ENCODE assay signal across 12 mouse cellular contexts in genomic region chr3:94465632-94466430, GRCm38 (mm10). TPM values are rescaled to one million over a fixed set of nuclear protein-coding genes. Genes with fewer than 3 reads are reported as not detected.
DNase-seq lines count a peak whose midpoint lies in the region; ATAC-seq lines count a peak whose summit lies in the region.
"Had no signal": no experiment of that assay in that cellular context is flagged by ENCODE, and none has a peak within 500 bp of the region (broad histone marks: within the 10 kb centered on the region; RNA-seq: fewer than 3 reads in every experiment).

No protein-coding gene starts in this region.

- no peaks in the 10 kb centered on the region for H3K36me3 ChIP-seq in forebrain, embryonic 13.5 days (ENCODE audit: poor library complexity, severe bottlenecking)
- H3K36me3 ChIP-seq in midbrain, embryonic 15.5 days (replicated peaks): no peaks in the 10 kb centered on the region
- H3K36me3 ChIP-seq: lung, embryonic 15.5 days had no signal

- H3K4me3 ChIP-seq in forebrain, embryonic 13.5 days: no peak overlapping the region
- no peak overlapping the region for H3K4me3 ChIP-seq in midbrain, embryonic 15.5 days
- H3K4me3 ChIP-seq: lung, embryonic 15.5 days had no signal

- peak overlapping the region; percentile 57 for H3K9ac ChIP-seq in forebrain, embryonic 13.5 days
- 0 out of 2 replicates have a peak overlapping the region, but pooled peaks have one; percentile 25 for H3K9ac ChIP-seq in midbrain, embryonic 15.5 days
- H3K9ac ChIP-seq: lung, embryonic 15.5 days had no signal

- peak; percentile 50 for DNase-seq in Muller cell, postnatal 12 days (ENCODE audit: inconsistent ontology term)
- peak; percentile 61 to 80 for DNase-seq in layer of hippocampus, adult 18-20 months (ENCODE audit: low spot score in 2 of 2)
- DNase-seq in urinary bladder, postnatal 25 days (ENCODE audit: low spot score): no peak
- DNase-seq in ovary, postnatal 10 days (ENCODE audit: low spot score): no peak
- DNase-seq in lung, adult 18-20 months: no peak
- DNase-seq: cerebellum, postnatal 25 days had no signal

- peaks cover 4% of the 10 kb centered on the region; the same call in 1 of the 2 replicates for H3K27me3 ChIP-seq in forebrain, embryonic 13.5 days
- no peaks in the 10 kb centered on the region for H3K27me3 ChIP-seq in midbrain, embryonic 15.5 days (replicated peaks)
- H3K27me3 ChIP-seq: lung, embryonic 15.5 days had no signal

- H3K4me2 ChIP-seq in forebrain, embryonic 13.5 days: peak overlapping the region; percentile 13
- no peak overlapping the region for H3K4me2 ChIP-seq in midbrain, embryonic 15.5 days
- H3K4me2 ChIP-seq: lung, embryonic 15.5 days had no signal

- peaks cover 42% of the 10 kb centered on the region for H3K4me1 ChIP-seq in forebrain, embryonic 13.5 days
- peaks cover 29% of the 10 kb centered on the region for H3K4me1 ChIP-seq in midbrain, embryonic 15.5 days
- H3K4me1 ChIP-seq: lung, embryonic 15.5 days had no signal

- WGBS in forebrain, embryonic 13.5 days: 23% methylated on average over 13 of the region's 13 CpGs
- 42% methylated on average over 13 of the region's 13 CpGs for WGBS in midbrain, embryonic 15.5 days

- peak; percentile 81 for ATAC-seq in forebrain, embryonic 13.5 days
- ATAC-seq in midbrain, embryonic 15.5 days (replicated peaks): peak; percentile 66
- ATAC-seq in monocyte, adult 5-6 weeks (replicated peaks; ENCODE audit: insufficient number of reproducible peaks, low FRiP score, low TSS enrichment, poor library complexity, severe bottlenecking): no peak
- ATAC-seq: activated CD4-positive, CD25-positive, alpha-beta regulatory T cell, adult 4 months had no signal

- peak overlapping the region; percentile 95 for H3K27ac ChIP-seq in forebrain, embryonic 13.5 days
- peak overlapping the region; percentile 87 for H3K27ac ChIP-seq in midbrain, embryonic 15.5 days
- H3K27ac ChIP-seq: lung, embryonic 15.5 days had no signal

- H3K9me3 ChIP-seq in forebrain, embryonic 13.5 days (replicated peaks): no peaks in the 10 kb centered on the region
- no peaks in the 10 kb centered on the region for H3K9me3 ChIP-seq in midbrain, embryonic 15.5 days
- H3K9me3 ChIP-seq: lung, embryonic 15.5 days had no signal

RNA-seq across cellular contexts. Expression of gene Celf3, which starts 12.3 kb away (rescaled TPM):
- 320 and 332 TPM in 2 replicates for polyA plus RNA-seq in forebrain, embryonic 13.5 days (2015; fragmentation: Nextera tagmentation; extraction: Ambion mirVana)
- 100 to 1,000 TPM; 167 to 185 TPM for total RNA-seq in layer of hippocampus, adult 18-20 months (2021)
- polyA plus RNA-seq in midbrain, embryonic 15.5 days (2015; fragmentation: Nextera tagmentation; extraction: Ambion mirVana): 320 and 350 TPM in 2 replicates
- total RNA-seq in monocyte, adult 5-6 weeks (2017): 0.19 TPM in 1 of 3 replicates, not detected in the others
- total RNA-seq: heart, postnatal 25 days had no signal

RNA-seq across cellular contexts. Expression of gene Riiad1, which starts 14.3 kb away (rescaled TPM):
- 20.2 and 22.8 TPM in 2 replicates for polyA plus RNA-seq in forebrain, embryonic 13.5 days (2015; fragmentation: Nextera tagmentation; extraction: Ambion mirVana)
- total RNA-seq in layer of hippocampus, adult 18-20 months (2021): 1 to 10 TPM; 6.5 to 9.6 TPM
- polyA plus RNA-seq in midbrain, embryonic 15.5 days (2015; fragmentation: Nextera tagmentation; extraction: Ambion mirVana): 20.1 and 21.3 TPM in 2 replicates
- 1.8 to 2.2 TPM in 2 of 3 replicates, not detected in the other for total RNA-seq in monocyte, adult 5-6 weeks (2017)

RNA-seq across cellular contexts. Expression of gene Oaz3, which starts 22.1 kb away (rescaled TPM):
- polyA plus RNA-seq in forebrain, embryonic 13.5 days (2015; fragmentation: Nextera tagmentation; extraction: Ambion mirVana): 1.2 and 1.4 TPM in 2 replicates
- not detected for total RNA-seq in layer of hippocampus, adult 18-20 months (2021)
- polyA plus RNA-seq in midbrain, embryonic 15.5 days (2015; fragmentation: Nextera tagmentation; extraction: Ambion mirVana): 1.6 and 1.8 TPM in 2 replicates
- 0.43 TPM in 1 of 3 replicates, not detected in the others for total RNA-seq in monocyte, adult 5-6 weeks (2017)
- total RNA-seq: heart, postnatal 25 days had no signal

RNA-seq across cellular contexts. Expression of gene Mrpl9, which starts 22.7 kb away (rescaled TPM):
- polyA plus RNA-seq in forebrain, embryonic 13.5 days (2015; fragmentation: Nextera tagmentation; extraction: Ambion mirVana): 62.8 and 62.9 TPM in 2 replicates
- 10 to 100 TPM; 42.5 to 43.0 TPM for total RNA-seq in layer of hippocampus, adult 18-20 months (2021)
- polyA plus RNA-seq in midbrain, embryonic 15.5 days (2015; fragmentation: Nextera tagmentation; extraction: Ambion mirVana): 56.7 and 57.8 TPM in 2 replicates
- total RNA-seq in monocyte, adult 5-6 weeks (2017): 54.6 to 77.8 TPM (median 70.4 TPM) in 3 replicates

RNA-seq across cellular contexts. Expression of gene Tdrkh, which starts 52.8 kb away (rescaled TPM):
- polyA plus RNA-seq in forebrain, embryonic 13.5 days (2015; fragmentation: Nextera tagmentation; extraction: Ambion mirVana): 66.4 and 69.5 TPM in 2 replicates
- total RNA-seq in layer of hippocampus, adult 18-20 months (2021): 10 to 100 TPM; 41.9 to 45.3 TPM
- polyA plus RNA-seq in midbrain, embryonic 15.5 days (2015; fragmentation: Nextera tagmentation; extraction: Ambion mirVana): 47.8 and 53.2 TPM in 2 replicates
- 1.2 to 4.4 TPM (median 2.8 TPM) in 3 replicates for total RNA-seq in monocyte, adult 5-6 weeks (2017)

Comparison
In these comparisons a context has a peak if more than half of its experiments do, and no peak if none do; other contexts are left out.
1. DNase-seq: peak in Muller cell, postnatal 12 days (single experiment) and layer of hippocampus, adult 18-20 months (2 of 2); none in urinary bladder, postnatal 25 days (single experiment), ovary, postnatal 10 days (single experiment) and lung, adult 18-20 months (0 of 2).
2. RNA of gene Celf3, which starts 12.3 kb away (total RNA-seq): 167 to 185 TPM in layer of hippocampus, adult 18-20 months; 0.19 TPM in monocyte, adult 5-6 weeks; every median in the first group is over 100 times any median in the second.